Mouse (Mus musculus): Measurements from ENCODE around the gene Tmem230.
"Not testable (repeated sequence)": the region's sequence is repeated elsewhere in the genome, so short reads cannot be mapped to it uniquely, and the experiment has no call there.

The Tmem230 gene

GRCm38 (mm10) chr2:132272694-132273389 is 25.2 kb upstream of the Tmem230 start:
- no peak for DNase-seq (ENCODE audit: low read depth, low spot score)

GRCm38 (mm10) chr2:132270331-132270951 is 22.8 kb upstream of the Tmem230 start:
- DNase-seq (ENCODE audit: low read depth, low spot score): no peak

GRCm38 (mm10) chr2:132269217-132269616 is 21.6 kb upstream of the Tmem230 start:
- no peak for DNase-seq (ENCODE audit: low read depth, low spot score)

- no peak for DNase-seq (ENCODE audit: low read depth, low spot score)
Measured at GRCm38 (mm10) chr2:132266086-132266485, 18.5 kb upstream of the Tmem230 start.

GRCm38 (mm10) chr2:132265196-132265595 is 17.6 kb upstream of the Tmem230 start:
- DNase-seq (ENCODE audit: low read depth, low spot score): no peak

GRCm38 (mm10) chr2:132264266-132264710 is 16.7 kb upstream of the Tmem230 start:
- DNase-seq (ENCODE audit: low read depth, low spot score): no peak

- DNase-seq (ENCODE audit: low read depth, low spot score): no peak
Measured at GRCm38 (mm10) chr2:132263421-132264265, 16.0 kb upstream of the Tmem230 start.

- DNase-seq (ENCODE audit: low read depth, low spot score): peak; percentile 98
Measured at GRCm38 (mm10) chr2:132262879-132263398, 15.3 kb upstream of the Tmem230 start, which contains the start of gene Cds2. Gene Cds2 (plus strand): TSS chr2:132263148.

GRCm38 (mm10) chr2:132262175-132262574 is 14.6 kb upstream of the Tmem230 start:
- DNase-seq (ENCODE audit: low read depth, low spot score): no peak

- DNase-seq (ENCODE audit: low read depth, low spot score): no peak
Measured at GRCm38 (mm10) chr2:132260601-132261000, 13.0 kb upstream of the Tmem230 start.

GRCm38 (mm10) chr2:132257350-132258068 is 9.9 kb upstream of the Tmem230 start:
- DNase-seq (ENCODE audit: low read depth, low spot score): no peak

GRCm38 (mm10) chr2:132253603-132254002 is 6.0 kb upstream of the Tmem230 start:
- no peak for DNase-seq (ENCODE audit: low read depth, low spot score)

- DNase-seq (ENCODE audit: low read depth, low spot score): peak; percentile 88
Measured at GRCm38 (mm10) chr2:132252542-132253528, 5.2 kb upstream of the Tmem230 start, which contains the start of gene Pcna. Gene Pcna (minus strand): TSS chr2:132253314.

- DNase-seq (ENCODE audit: low read depth, low spot score): no peak
Measured at GRCm38 (mm10) chr2:132251911-132252310, 4.3 kb upstream of the Tmem230 start.

GRCm38 (mm10) chr2:132243370-132243769 is 4.2 kb downstream of the Tmem230 start:
- no peak for DNase-seq (ENCODE audit: low read depth, low spot score)

- DNase-seq (ENCODE audit: low read depth, low spot score): not testable (repeated sequence)
Measured at GRCm38 (mm10) chr2:132240457-132240856, 7.2 kb downstream of the Tmem230 start.

GRCm38 (mm10) chr2:132239434-132239833 is 8.2 kb downstream of the Tmem230 start:
- DNase-seq (ENCODE audit: low read depth, low spot score): not testable (repeated sequence)

- DNase-seq (ENCODE audit: low read depth, low spot score): no peak
Measured at GRCm38 (mm10) chr2:132235975-132236374, 11.6 kb downstream of the Tmem230 start.

- DNase-seq (ENCODE audit: low read depth, low spot score): no peak
Measured at GRCm38 (mm10) chr2:132235291-132235690, 12.3 kb downstream of the Tmem230 start.
